Mouse (Mus musculus): ENCODE measurements around the gene Abhd17b. TPM values are rescaled to one million over a fixed set of nuclear protein-coding genes. Genes with fewer than 3 reads are reported as not detected.

Gene Abhd17b
- total and polyA plus RNA-seq, 2 experiments from 2014 or later = 45.6 to 71.1 TPM

DNA sequence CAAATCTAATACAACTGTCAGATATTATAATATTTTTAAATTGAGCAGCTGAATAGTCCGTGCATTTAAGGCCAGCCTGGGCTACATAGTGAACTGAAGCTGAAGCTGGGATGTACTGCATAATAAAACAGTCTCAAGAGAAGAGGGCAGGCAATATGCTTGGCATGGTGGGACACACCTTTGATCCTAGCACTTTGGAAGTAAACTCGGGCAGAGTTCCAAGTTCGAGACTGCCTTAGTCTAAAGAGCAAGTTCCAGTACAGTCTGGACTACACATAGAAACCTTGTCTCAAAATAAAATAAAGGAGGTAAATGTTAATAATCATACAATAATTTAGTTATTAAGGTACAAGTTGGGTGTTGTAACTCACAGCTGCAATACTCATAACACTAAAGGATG lies 27.1 kb downstream of the Abhd17b start:
- H3K36me3 ChIP-seq (ENCODE audit: insufficient read depth) = peaks cover 10% of the 10 kb centered on the region
- no peak for DNase-seq
- H3K27me3 ChIP-seq (ENCODE audit: insufficient read depth, low read length) = no peaks in the 10 kb centered on the region
- no peak overlapping the region for H3K4me3 ChIP-seq (ENCODE audit: low read depth, low read length)
- no peak overlapping the region for H3K4me2 ChIP-seq (ENCODE audit: low read depth)
- H3K27ac ChIP-seq (ENCODE audit: low read depth, low read length) = no peak overlapping the region
- ATAC-seq = no peak
- H3K9me3 ChIP-seq (ENCODE audit: low read length) = no peaks in the 10 kb centered on the region
- TF ChIP-seq CTCF (IDR thresholded peaks at IDR 0.05; ENCODE audit: low read depth) = no peak
- no peaks in the 10 kb centered on the region for H3K4me1 ChIP-seq (ENCODE audit: insufficient read depth)
- no peak overlapping the region for H3K9ac ChIP-seq
- WGBS = 95% methylated on average over 3 of the region's 3 CpGs

DNA sequence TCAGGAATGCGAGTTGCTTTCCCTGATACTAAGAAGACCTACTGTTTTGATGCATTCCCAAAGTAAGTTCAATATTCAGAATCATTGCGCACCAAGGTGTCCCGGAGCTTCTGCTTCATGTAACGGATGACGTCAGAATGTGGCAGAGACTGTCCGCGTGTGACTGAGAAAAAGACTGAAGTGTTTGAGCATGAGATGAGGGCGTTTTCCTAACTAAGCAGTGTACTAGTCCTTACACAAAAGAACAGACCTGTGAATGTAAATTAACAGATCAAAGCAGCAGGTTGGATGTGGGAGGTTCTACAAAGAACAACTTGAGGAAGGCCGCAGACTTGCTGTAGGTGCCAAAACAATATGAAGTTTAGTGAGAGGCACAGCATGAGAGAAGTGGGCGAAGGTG lies 28.0 kb downstream of the Abhd17b start:
- 96% methylated on average over 10 of the region's 10 CpGs for WGBS
- Histone ChIP-seq H3K4me3 (ENCODE audit: low read depth, low read length) (no peak overlapping the region), H3K4me2 (ENCODE audit: low read depth) (no peak overlapping the region), H3K27me3 (ENCODE audit: insufficient read depth, low read length) (no peaks in the 10 kb centered on the region), H3K27ac (ENCODE audit: low read depth, low read length) (no peak overlapping the region), H3K9ac (no peak overlapping the region), H3K36me3 (ENCODE audit: insufficient read depth) (peaks cover 13% of the 10 kb centered on the region), H3K4me1 (ENCODE audit: insufficient read depth) (no peaks in the 10 kb centered on the region), H3K9me3 (ENCODE audit: low read length) (no peaks in the 10 kb centered on the region)
- DNase-seq = no peak
- no peak for ATAC-seq
- TF ChIP-seq CTCF (IDR thresholded peaks at IDR 0.05; ENCODE audit: low read depth) = no peak

DNA sequence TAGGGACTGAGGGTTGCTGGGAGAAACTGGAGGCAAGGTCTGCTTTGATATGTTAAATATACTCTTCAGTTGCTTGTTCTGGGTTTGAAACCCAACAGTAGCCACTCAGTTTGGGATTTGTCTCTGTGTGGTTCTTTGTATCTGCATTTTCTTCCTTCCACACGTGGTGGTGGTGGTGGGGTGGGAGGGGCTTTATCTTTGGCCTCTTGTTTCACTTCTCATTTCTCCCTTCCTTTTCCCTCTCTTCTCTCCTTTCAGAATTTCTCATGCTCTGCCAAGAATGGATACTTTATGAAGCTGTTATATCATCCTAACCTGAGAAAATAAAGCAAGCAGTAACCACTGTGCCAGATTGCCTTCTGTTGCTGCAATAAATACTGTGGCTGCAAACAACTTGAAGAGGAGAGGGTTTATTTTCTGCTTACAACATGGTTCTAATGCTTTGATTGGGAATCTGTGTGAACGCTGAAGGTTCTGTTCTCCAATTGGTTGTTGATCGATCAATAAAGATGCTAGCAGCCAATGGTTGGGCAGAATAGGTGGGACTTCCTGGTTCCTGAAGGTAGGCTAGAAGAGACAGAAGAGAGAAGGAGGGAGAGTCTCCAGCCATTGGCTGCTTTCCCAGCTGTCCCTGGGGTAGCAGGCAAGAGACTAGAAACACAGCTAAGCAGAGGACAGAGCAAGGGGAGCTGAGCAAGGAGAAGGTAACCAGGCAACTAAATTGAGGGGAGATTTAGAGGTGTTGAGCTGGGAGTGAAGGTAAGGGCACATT lies 60.5 kb downstream of the Abhd17b start:
- DNase-seq = no peak
- ATAC-seq = peak; percentile 47
- Histone ChIP-seq H3K36me3 (ENCODE audit: insufficient read depth) (no peaks in the 10 kb centered on the region), H3K4me2 (ENCODE audit: low read depth) (no peak overlapping the region), H3K27ac (ENCODE audit: low read depth, low read length) (no peak overlapping the region), H3K4me3 (ENCODE audit: low read depth, low read length) (no peak overlapping the region), H3K9ac (no peak overlapping the region), H3K4me1 (ENCODE audit: insufficient read depth) (no peaks in the 10 kb centered on the region), H3K9me3 (ENCODE audit: low read length) (no peaks in the 10 kb centered on the region), H3K27me3 (ENCODE audit: insufficient read depth, low read length) (no peaks in the 10 kb centered on the region)
- TF ChIP-seq CTCF (IDR thresholded peaks at IDR 0.05; ENCODE audit: low read depth) = no peak
- 74% methylated on average over 3 of the region's 3 CpGs for WGBS

DNA sequence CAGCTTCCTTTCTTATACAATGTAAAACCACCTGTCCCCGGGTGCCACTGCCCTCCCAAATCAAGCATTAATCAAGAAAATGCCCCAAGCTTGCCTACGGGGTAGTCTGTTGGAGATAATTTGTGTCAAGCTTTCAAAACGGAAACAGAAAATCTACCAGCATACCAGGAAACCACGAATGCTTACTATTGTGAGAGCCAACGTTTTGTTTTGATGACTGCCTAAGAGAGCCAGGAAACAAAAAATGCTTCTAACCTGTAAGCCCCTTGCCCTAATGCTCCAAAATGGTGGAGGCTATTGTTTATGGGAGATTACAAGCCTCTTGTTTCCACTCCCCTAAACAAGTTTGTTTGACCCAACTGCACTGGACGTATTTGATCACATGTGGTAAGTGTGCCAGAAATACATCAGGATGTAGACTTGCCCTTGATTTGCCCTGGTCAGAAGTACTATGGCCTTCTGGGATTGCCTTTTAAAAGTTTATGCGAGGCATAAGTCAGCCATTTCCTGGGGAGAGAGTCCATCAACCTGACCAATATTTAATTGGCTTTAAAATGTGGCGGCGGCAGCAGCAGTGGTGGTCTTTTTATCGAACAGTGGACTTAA lies 61.4 kb downstream of the Abhd17b start:
- Histone ChIP-seq H3K9ac (no peak overlapping the region), H3K27me3 (ENCODE audit: insufficient read depth, low read length) (no peaks in the 10 kb centered on the region), H3K4me2 (ENCODE audit: low read depth) (no peak overlapping the region), H3K36me3 (ENCODE audit: insufficient read depth) (no peaks in the 10 kb centered on the region), H3K4me1 (ENCODE audit: insufficient read depth) (no peaks in the 10 kb centered on the region), H3K27ac (ENCODE audit: low read depth, low read length) (no peak overlapping the region; the same call in 1 of the 2 replicates), H3K4me3 (ENCODE audit: low read depth, low read length) (no peak overlapping the region), H3K9me3 (ENCODE audit: low read length) (no peaks in the 10 kb centered on the region)
- ATAC-seq = no peak
- TF ChIP-seq CTCF (IDR thresholded peaks at IDR 0.05; ENCODE audit: low read depth) = no peak
- DNase-seq = no peak
- WGBS = 75% methylated on average over 10 of the region's 10 CpGs

DNA sequence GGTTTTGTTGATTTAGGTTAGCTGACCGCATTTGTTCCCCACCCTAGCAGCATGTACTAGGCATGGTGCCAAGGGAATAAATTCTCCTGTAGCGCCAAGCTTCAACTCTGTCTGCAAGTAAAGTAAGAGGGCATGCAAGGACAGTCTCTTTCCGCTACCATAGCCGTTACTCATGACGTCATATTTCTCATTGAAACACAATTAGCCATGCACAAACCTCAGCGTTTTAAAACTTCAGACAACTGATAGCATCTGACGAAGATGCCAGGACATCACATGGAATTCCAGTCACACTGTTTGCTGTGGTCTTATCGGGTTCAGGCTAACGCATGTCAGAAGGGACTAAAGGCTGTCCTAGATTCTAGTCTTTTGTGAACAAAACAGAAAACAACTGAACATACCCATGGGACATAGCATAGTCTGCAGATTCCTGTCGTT lies 62.0 kb downstream of the Abhd17b start:
- H3K4me1 ChIP-seq (ENCODE audit: insufficient read depth) = no peaks in the 10 kb centered on the region
- 49% methylated on average over 10 of the region's 10 CpGs for WGBS
- no peak for TF ChIP-seq CTCF (IDR thresholded peaks at IDR 0.05; ENCODE audit: low read depth)
- no peaks in the 10 kb centered on the region for H3K9me3 ChIP-seq (ENCODE audit: low read length)
- no peak overlapping the region for H3K27ac ChIP-seq (ENCODE audit: low read depth, low read length)
- DNase-seq (no peak), ATAC-seq (peak; percentile 16; the same call in 1 of the 2 replicates)
- no peaks in the 10 kb centered on the region for H3K27me3 ChIP-seq (ENCODE audit: insufficient read depth, low read length)
- H3K4me2 ChIP-seq (ENCODE audit: low read depth) = no peak overlapping the region
- H3K4me3 ChIP-seq (ENCODE audit: low read depth, low read length) = no peak overlapping the region
- H3K9ac ChIP-seq = no peak overlapping the region
- H3K36me3 ChIP-seq (ENCODE audit: insufficient read depth) = no peaks in the 10 kb centered on the region

DNA sequence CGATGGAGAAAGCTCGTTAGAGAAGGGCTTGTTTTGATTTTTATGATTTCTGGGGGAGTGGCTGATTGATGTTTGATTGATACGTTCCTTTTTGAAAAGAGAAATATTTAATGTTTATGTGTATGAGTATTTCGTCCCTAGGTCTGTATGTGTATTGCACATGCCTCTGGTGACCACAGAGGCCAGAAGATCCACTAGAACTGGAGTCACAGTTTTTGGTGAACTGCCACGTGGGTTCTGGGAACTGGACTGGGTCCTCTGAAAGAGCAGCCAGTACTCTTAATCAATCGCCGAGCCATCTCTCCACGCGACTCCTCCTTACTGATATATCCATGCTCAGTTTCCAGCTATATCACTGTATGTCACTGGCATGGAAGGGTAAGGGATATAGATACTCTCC lies 62.5 kb downstream of the Abhd17b start:
- no peak overlapping the region for H3K9ac ChIP-seq
- H3K4me2 ChIP-seq (ENCODE audit: low read depth) = no peak overlapping the region
- H3K27ac ChIP-seq (ENCODE audit: low read depth, low read length) = no peak overlapping the region
- WGBS = 80% methylated on average over 9 of the region's 9 CpGs
- no peaks in the 10 kb centered on the region for H3K36me3 ChIP-seq (ENCODE audit: insufficient read depth)
- H3K4me1 ChIP-seq (ENCODE audit: insufficient read depth) = no peaks in the 10 kb centered on the region
- no peak overlapping the region for H3K4me3 ChIP-seq (ENCODE audit: low read depth, low read length)
- TF ChIP-seq CTCF (IDR thresholded peaks at IDR 0.05; ENCODE audit: low read depth) = no peak
- H3K9me3 ChIP-seq (ENCODE audit: low read length) = no peaks in the 10 kb centered on the region
- no peak for DNase-seq
- no peaks in the 10 kb centered on the region for H3K27me3 ChIP-seq (ENCODE audit: insufficient read depth, low read length)
- ATAC-seq = no peak

DNA sequence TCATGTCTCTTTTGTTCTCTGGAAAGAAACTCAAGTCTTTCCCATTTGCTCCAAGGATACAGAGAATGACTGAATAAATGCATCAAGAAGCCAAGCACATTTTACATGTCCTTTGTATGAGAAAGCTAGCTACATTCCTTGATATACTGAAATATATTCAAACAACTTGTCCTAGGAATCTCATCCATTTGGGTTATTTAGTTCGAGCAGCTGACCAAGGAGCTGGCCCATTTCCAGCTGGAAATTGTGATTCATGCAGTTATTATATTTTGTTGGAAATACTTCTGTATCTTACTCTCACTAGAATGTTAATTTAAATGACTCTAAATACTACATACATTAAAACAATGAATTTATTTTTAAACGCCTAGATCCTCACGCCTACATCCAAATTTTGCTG lies 63.5 kb downstream of the Abhd17b start:
- Histone ChIP-seq H3K4me2 (ENCODE audit: low read depth) (no peak overlapping the region), H3K27ac (ENCODE audit: low read depth, low read length) (no peak overlapping the region), H3K27me3 (ENCODE audit: insufficient read depth, low read length) (no peaks in the 10 kb centered on the region), H3K9me3 (ENCODE audit: low read length) (no peaks in the 10 kb centered on the region), H3K9ac (no peak overlapping the region), H3K36me3 (ENCODE audit: insufficient read depth) (no peaks in the 10 kb centered on the region), H3K4me3 (ENCODE audit: low read depth, low read length) (no peak overlapping the region), H3K4me1 (ENCODE audit: insufficient read depth) (no peaks in the 10 kb centered on the region)
- TF ChIP-seq CTCF (IDR thresholded peaks at IDR 0.05; ENCODE audit: low read depth) = no peak
- ATAC-seq (no peak), DNase-seq (no peak)
- 71% methylated on average over 3 of the region's 3 CpGs for WGBS

Measured in forebrain, postnatal 0 days (tissue).